Mouse (Mus musculus): ENCODE results near the gene Apeh. TPM values are rescaled to one million over a fixed set of nuclear protein-coding genes. Genes with fewer than 3 reads are reported as not detected.
A peak's percentile ranks its signal among the peaks of the same experiment; 100 is the strongest.

The Apeh gene
- total RNA-seq, 2 experiments from 2014 or later, result 39.4 to 42.8 TPM

- no peak for DNase-seq (ENCODE audit: low spot score in 2 of 2)
Measured at GRCm38 (mm10) chr9:108121170-108121969, 27.0 kb upstream of the Apeh start.

- DNase-seq (ENCODE audit: low spot score in 2 of 2), result no peak
Measured at GRCm38 (mm10) chr9:108120671-108121070, 26.3 kb upstream of the Apeh start.

GRCm38 (mm10) chr9:108119891-108120411 is 25.5 kb upstream of the Apeh start:
- no peak for DNase-seq (ENCODE audit: low spot score in 2 of 2)

GRCm38 (mm10) chr9:108117143-108117542 is 22.7 kb upstream of the Apeh start:
- DNase-seq (ENCODE audit: low spot score in 2 of 2), result no peak

- no peak for DNase-seq (ENCODE audit: low spot score in 2 of 2)
Measured at GRCm38 (mm10) chr9:108115290-108116077, 21.1 kb upstream of the Apeh start.

- DNase-seq (ENCODE audit: low spot score in 2 of 2), result no peak
Measured at GRCm38 (mm10) chr9:108112719-108113340, 18.4 kb upstream of the Apeh start.

- DNase-seq (ENCODE audit: low spot score in 2 of 2), result no peak
Measured at GRCm38 (mm10) chr9:108111593-108112121, 17.3 kb upstream of the Apeh start.

- no peak for DNase-seq (ENCODE audit: low spot score in 2 of 2)
Measured at GRCm38 (mm10) chr9:108111101-108111592, 16.7 kb upstream of the Apeh start.

- DNase-seq (ENCODE audit: low spot score in 2 of 2), result no peak
Measured at GRCm38 (mm10) chr9:108110160-108110559, 15.8 kb upstream of the Apeh start.

GRCm38 (mm10) chr9:108107867-108108266 is 13.5 kb upstream of the Apeh start:
- DNase-seq (ENCODE audit: low spot score in 2 of 2), result no peak

GRCm38 (mm10) chr9:108106090-108106489 is 11.7 kb upstream of the Apeh start:
- no peak for DNase-seq (ENCODE audit: low spot score in 2 of 2)

- DNase-seq (ENCODE audit: low spot score in 2 of 2), result no peak
Measured at GRCm38 (mm10) chr9:108105549-108105863, 11.1 kb upstream of the Apeh start.

GRCm38 (mm10) chr9:108104766-108105548 is 10.6 kb upstream of the Apeh start:
- DNase-seq (ENCODE audit: low spot score in 2 of 2), result no peak

- DNase-seq (ENCODE audit: low spot score in 2 of 2), result no peak
Measured at GRCm38 (mm10) chr9:108099619-108100018, 5.2 kb upstream of the Apeh start.

GRCm38 (mm10) chr9:108095949-108096712 is 1.7 kb upstream of the Apeh start:
- DNase-seq (ENCODE audit: low spot score in 2 of 2), result no peak

- peak in 1 of 2 experiments; percentile 64 for DNase-seq (ENCODE audit: low spot score in 2 of 2)
Measured at GRCm38 (mm10) chr9:108095518-108095917, 1.1 kb upstream of the Apeh start.

GRCm38 (mm10) chr9:108094998-108095411 is 599 bp upstream of the Apeh start:
- DNase-seq (ENCODE audit: low spot score in 2 of 2), result no peak

- no peak for DNase-seq (ENCODE audit: low spot score in 2 of 2)
Measured at GRCm38 (mm10) chr9:108093586-108093985, 820 bp downstream of the Apeh start.

GRCm38 (mm10) chr9:108090611-108091120 is 3.7 kb downstream of the Apeh start:
- no peak for DNase-seq (ENCODE audit: low spot score in 2 of 2)

- no peak for DNase-seq (ENCODE audit: low spot score in 2 of 2)
Measured at GRCm38 (mm10) chr9:108085261-108085660, 9.1 kb downstream of the Apeh start.
